Mouse (Mus musculus) fibroblast of lung, adult 2 months (primary cell): ENCODE measurements around the gene Vmn1r203.
"Not testable (repeated sequence)": the region's sequence is repeated elsewhere in the genome, so short reads cannot be mapped to it uniquely, and the experiment has no call there.

Experiments used
- DNase-seq: peaks from one replicate; pipeline ENCODE4 v3.0.0-alpha.2; 2011; ENCODE audit warnings: low read depth

Vmn1r203 gene

DNA sequence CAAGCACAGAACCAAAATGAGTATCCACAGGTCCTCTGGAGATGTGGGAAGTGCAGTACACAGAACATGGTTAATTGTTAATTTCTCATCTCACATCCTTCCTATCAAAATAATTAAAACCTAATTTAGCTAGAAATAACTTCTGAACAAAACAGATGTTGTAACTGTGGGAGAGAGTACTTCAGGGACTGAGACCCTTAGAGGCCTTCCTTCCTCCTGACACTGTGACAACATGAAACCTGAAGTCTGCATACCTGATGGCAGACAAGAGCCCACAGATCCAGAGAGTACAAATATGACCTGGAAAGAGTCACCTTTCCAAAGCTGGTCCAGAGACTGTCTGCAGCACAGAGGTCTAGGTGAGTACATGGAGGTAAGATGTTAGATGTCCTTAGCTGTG lies at the start of gene Vmn1r203:
Gene Vmn1r203, plus strand, starts transcription at position 301 of the 400 bp plus-strand sequence.
- DNase-seq: no peak

DNA sequence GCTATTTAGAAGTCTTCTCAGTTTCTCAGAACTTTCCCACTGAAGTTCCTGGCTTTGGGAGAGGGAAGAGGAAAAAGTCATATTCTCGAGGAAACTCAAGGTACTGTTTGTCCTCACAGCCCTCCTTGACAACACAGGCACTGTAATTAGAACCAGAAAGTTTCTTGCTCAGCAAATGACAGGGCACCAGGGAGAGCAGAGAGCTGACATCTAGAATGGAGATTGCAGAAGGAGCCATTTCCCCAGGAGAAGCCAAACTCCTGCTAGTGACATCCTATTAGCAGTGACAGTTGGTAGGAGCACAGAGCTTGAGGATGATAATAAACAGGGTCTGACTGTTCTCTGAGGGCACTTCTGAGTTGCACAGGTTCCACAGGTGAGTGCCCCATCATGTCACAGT lies 46.3 kb upstream of the Vmn1r203 start, which contains the start of gene Vmn1r201:
Gene Vmn1r201, plus strand, starts transcription at position 301 of the 400 bp plus-strand sequence.
- DNase-seq: no peak

DNA sequence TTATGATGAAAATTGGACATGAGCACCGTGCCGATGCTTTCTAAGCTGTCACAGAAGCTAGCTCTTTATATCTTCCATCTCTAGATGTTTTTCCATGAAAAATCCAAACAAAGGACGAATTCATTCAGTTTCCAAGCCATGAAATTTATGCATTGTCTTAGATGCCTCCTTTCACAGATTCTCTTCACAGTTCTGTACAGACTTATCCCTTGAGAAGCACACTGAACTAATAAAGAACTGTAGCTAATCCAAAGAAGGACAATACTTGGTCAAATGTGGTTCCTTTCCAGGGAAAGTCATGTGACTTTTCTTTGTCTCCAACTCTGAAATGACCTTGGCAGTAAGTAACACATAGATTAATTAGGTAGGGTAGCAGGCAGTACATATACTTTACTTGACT lies 15.5 kb upstream of the Vmn1r203 start:
- no peak for DNase-seq

DNA sequence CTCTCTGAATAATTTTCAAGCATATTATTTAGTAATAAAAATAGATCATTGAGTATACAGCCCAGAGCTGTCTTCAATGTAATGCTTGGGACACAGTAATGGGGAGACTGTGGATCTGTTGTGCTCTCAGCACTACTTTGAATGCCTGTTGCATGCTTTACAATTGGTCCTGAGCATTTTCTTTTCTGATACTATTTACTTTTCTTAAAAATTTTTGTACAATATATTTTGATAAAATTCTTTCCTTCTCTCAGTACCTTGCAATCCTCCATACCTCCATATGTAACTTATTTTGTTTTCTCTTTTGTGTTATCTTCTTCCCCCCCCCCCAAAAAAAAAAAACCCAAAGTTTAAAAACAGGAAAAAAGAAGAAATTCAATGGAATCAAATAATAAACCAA lies 12.6 kb upstream of the Vmn1r203 start, which contains the start of gene Vmn1r202:
Gene Vmn1r202, minus strand, starts transcription at position 101 of the 400 bp plus-strand sequence.
- no peak for DNase-seq

DNA sequence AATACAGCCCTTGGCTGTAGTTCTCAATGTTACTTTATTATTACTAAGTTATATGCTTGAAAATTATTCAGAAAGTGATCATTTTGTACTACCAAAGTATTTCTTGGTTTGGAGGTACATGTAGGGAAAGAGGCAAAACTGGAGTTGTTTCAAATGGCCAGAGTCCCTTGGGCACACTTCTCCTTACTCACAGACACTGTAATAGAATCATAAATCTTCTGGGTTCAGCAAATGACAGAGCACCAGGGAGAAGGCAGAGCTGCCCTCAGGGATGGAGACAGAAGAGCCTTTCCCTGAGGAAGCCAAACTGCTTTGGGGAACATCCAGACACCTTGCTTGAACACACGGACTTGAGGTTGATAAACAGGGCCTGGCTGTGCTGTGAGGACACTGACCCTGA lies 35.0 kb downstream of the Vmn1r203 start, which contains the start of gene Vmn1r204:
Gene Vmn1r204, plus strand, starts transcription at position 301 of the 400 bp plus-strand sequence.
- DNase-seq: not testable (repeated sequence)

DNA sequence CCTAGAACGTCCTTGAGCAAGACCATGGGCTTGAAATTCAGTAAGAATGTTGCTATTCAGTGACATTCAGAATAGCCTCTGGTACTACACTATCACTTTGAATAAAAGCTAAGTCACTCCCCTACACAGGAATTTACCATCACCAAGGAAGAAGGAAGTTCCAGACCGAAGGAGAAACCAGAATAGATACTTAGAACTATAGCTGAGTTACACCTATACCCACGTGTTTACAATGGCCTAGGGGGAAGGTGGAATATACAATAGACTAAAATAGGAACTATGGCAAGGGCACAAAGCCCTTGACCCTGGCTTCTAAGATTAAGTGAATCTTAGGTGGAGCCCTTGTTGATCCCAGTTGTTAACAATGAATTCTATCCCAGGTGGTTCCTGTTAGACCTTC lies 57.0 kb downstream of the Vmn1r203 start:
- not testable (repeated sequence) for DNase-seq
